21 mouse cellular contexts compared by ENCODE assay signal in the genomic region with DNA sequence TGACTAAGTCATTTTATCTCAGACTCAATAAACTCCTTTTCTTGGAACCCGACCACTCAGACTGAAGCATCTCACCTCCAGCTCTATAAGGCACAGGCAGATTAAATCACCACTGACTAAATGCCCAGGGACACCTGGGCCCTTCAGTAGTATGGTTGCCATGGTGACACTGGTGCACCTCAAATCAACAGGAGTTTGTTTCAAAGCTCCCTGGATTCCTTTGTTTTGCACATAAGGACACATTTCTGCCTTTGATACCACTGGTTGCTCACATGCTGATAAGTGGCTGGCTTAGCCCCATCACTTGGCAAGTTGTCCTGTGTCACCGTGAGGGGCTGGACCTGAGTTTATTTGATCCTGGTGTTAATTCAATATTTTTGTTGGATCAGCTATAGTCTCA. TPM values are rescaled to one million over a fixed set of nuclear protein-coding genes. Genes with fewer than 3 reads are reported as not detected.
"Had no signal": no experiment of that assay in that cellular context is flagged by ENCODE, and none has a peak within 500 bp of the region (broad histone marks: within the 10 kb centered on the region; RNA-seq: fewer than 3 reads in every experiment).

No protein-coding gene starts in this region.

- H3K27me3 ChIP-seq: kidney, embryonic 15.5 days; limb, embryonic 12.5 days; limb, embryonic 15.5 days; neural tube, embryonic 13.5 days; stomach, embryonic 15.5 days had no signal

- H3K4me2 ChIP-seq: kidney, embryonic 15.5 days; limb, embryonic 12.5 days; limb, embryonic 15.5 days; liver, embryonic 12.5 days; neural tube, embryonic 13.5 days; stomach, embryonic 15.5 days had no signal

- H3K9ac ChIP-seq: kidney, embryonic 15.5 days; limb, embryonic 12.5 days; limb, embryonic 15.5 days; liver, embryonic 12.5 days; neural tube, embryonic 13.5 days; stomach, embryonic 15.5 days had no signal

- ATAC-seq: liver, embryonic 12.5 days had no signal

- H3K4me3 ChIP-seq: kidney, embryonic 15.5 days; limb, embryonic 12.5 days; limb, embryonic 15.5 days; liver, embryonic 12.5 days; midbrain, embryonic 10.5 days; neural tube, embryonic 13.5 days; stomach, embryonic 15.5 days had no signal

- H3K9me3 ChIP-seq: kidney, embryonic 15.5 days; limb, embryonic 12.5 days; limb, embryonic 15.5 days; liver, embryonic 12.5 days; midbrain, embryonic 10.5 days; neural tube, embryonic 13.5 days; stomach, embryonic 15.5 days had no signal

- H3K27ac ChIP-seq: kidney, embryonic 15.5 days; limb, embryonic 12.5 days; limb, embryonic 15.5 days; liver, embryonic 12.5 days; midbrain, embryonic 10.5 days; neural tube, embryonic 13.5 days; stomach, embryonic 15.5 days had no signal

- DNase-seq: kidney, adult 11 months; kidney, adult 8-10 months; kidney, postnatal 10 days; kidney, postnatal 36 days; left cerebral cortex, postnatal 4 days; lung, adult 2 months; lung, postnatal 14 days; lung, postnatal 4 days; midbrain, embryonic 14.5 days; retina, postnatal 1 day; right cerebral cortex, postnatal 25 days; spleen, adult 18-20 months; thymus, postnatal 25 days had no signal

RNA-seq across cellular contexts. Expression of a gene that starts 8.9 kb away (rescaled TPM):
- total RNA-seq: layer of hippocampus, postnatal 14 days; left cerebral cortex, postnatal 4 days had no signal
